Mouse (Mus musculus) olfactory bulb, adult 2 months (tissue): ENCODE measurements around the gene Dctn2. TPM values are rescaled to one million over a fixed set of nuclear protein-coding genes. Genes with fewer than 3 reads are reported as not detected.
A peak's percentile ranks its signal among the peaks of the same experiment; 100 is the strongest.

Source experiments
- H3K27ac ChIP-seq: fragments of 200-500 bp; 2 replicates; pipeline ENCODE4 v1.5.1; 2012; ENCODE audit warnings: low read depth, low read length; ENCODE audit not compliant: insufficient read depth
- H3K4me1 ChIP-seq: fragments of 200-500 bp; 2 replicates; pipeline ENCODE4 v1.6.1; 2012; ENCODE audit warnings: low read length; ENCODE audit not compliant: control insufficient read depth, insufficient read depth
- H3K4me3 ChIP-seq: fragments of 200-500 bp; 2 replicates; pipeline ENCODE4 v1.5.1; 2012; ENCODE audit warnings: mild to moderate bottlenecking, low read depth, low read length, moderate library complexity; ENCODE audit not compliant: insufficient read depth
- CTCF ChIP-seq: fragments of 200-500 bp; IDR thresholded peaks from 2 replicates; pipeline ENCODE4 v1.5.1; 2012; ENCODE audit warnings: low read depth, mild to moderate bottlenecking, low read length, moderate library complexity; ENCODE audit not compliant: insufficient read depth
- POLR2A ChIP-seq: fragments of 200-500 bp; IDR thresholded peaks from 2 replicates; pipeline ENCODE4 v1.6.1; 2012; ENCODE audit warnings: mild to moderate bottlenecking, low read depth, low read length, moderate library complexity; ENCODE audit not compliant: insufficient read depth
- WGBS: fragments of 180-500 bp; shearing (Covaris S2); methylation state at CpG from one replicate; pipeline ENCODE4 v1.1.7; 2018; 5-methylcytosine and 5-hydroxymethylcytosine counted together
- polyA plus RNA-seq: library from polyadenylated mRNA; stranded (reverse); fragments of >200 nt; gene quantifications from 2 replicates; pipeline ENCODE4 v1.2.4, GENCODE M21; 2012; ENCODE audit warnings: low replicate concordance; ENCODE audit not compliant: missing spikeins, insufficient read depth, insufficient read length

Dctn2 gene
- polyA plus RNA-seq, 1 experiment, result not detected

DNA sequence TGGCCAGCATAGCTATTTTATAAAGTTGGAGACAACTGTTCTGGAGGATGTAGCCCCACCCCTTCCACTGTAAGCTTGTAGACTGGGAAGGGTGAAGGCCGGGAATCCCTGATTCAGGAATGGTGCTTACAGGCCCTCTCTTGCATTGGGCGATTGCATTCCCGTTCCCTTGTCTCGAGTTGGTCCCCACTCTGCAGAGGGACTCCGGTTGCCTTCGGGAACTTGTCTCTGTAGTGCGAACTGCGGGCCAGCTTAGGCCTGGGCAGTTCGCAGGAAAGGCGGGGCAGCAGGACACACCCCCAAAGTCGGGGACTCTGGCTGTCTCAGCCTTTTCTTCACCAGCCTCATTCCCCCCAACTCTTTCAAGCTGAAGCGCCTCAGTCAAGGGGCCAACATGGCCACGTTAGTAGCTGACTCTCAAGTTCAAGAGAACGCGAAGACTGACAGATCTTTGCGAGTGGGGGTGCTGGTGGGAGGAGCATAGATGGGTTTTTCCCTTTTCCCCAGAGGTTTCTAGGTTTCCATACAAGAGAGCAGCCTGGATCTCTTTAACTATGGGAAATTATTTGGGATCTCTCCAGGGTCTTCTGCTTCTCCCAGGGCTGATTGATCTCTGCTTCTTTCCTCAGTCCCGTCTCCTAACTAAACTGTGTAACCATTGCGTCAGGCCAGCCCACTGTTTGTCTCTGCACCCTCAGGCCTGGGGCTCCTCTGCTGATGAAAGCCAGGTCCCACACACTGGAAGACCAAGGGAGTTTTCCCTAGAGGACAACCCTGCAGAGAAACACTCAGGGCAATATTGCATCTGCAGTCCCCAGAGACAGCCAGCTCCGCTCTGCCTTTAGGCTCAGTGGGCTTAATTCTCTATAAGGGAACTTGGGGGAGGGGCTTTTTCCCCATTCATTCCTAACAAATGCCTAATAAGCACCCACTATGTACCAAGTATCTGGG lies 25.0 kb downstream of the Dctn2 start:
- WGBS, result under 1% methylated on average over 19 of the region's 19 CpGs
- no peak for TF ChIP-seq POLR2A
- no peak for TF ChIP-seq CTCF
- peak overlapping the region; percentile 78 for H3K4me3 ChIP-seq
- peak overlapping the region; percentile 88 for H3K27ac ChIP-seq
- peaks cover 28% of the 10 kb centered on the region for H3K4me1 ChIP-seq

DNA sequence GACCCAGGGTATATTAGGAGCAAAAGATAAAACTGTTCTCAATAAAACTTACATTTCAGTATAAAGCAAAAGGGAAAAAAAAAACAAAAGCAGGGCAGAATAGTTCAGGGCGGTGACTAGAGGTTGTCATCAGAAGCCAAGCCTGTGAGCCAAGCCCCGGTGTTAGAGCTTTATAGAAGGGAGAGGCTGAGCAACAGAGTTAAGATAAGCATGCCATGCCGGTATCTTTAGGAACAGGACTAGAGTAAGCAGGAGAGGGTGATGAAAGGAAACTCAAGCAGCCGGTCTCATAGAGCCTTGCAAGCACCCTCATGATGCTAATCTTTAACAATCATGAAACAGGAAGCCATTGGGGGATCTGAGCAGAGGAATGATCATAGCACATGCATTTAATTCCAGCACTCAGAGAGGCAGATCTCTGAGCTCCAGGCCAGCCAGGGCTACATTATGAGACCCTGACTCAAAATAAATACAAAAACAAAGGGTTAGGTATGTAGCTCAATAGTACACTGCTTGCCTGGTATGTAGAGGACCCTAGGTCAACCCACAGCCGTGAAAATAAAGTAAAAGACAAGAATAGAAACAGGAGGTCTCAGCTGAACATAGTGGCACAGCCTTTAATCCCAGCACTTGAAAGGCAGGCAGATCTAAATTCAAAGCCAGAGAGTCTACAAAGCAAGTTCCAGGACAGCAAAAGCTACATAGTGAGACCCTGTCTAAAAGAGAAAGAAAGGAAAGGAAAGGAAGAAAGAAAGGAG lies 25.9 kb downstream of the Dctn2 start:
- Histone ChIP-seq H3K4me1 (peaks cover 20% of the 10 kb centered on the region), H3K4me3 (no peak overlapping the region), H3K27ac (no peak overlapping the region)
- TF ChIP-seq CTCF (no peak), POLR2A (no peak)
- 19% methylated on average over 5 of the region's 5 CpGs for WGBS

DNA sequence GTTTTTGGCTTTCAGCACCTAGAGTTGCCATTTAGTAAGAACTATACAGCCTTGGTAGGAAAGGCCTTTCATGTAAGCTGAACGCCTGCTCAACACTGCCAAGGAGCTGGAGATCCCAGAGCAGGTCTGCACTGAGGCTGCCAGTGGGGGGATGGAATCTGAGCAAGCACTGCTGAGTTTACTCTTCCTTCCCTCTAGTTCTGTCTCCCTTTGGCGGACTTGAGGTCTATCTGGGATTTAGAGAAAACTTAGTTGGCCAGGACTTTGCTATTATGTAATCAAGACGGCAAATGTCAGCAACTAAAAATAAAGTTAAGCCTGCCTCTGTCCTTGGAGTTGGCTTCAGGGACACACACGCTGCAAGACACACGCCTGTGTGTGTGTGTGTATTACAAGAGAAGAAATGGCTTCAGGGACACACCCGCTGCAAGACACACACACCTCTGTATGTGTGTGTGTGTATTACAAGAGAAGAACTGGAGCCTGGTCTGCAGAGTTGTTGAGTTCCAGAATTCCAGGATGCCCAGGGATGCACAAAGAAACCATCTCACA lies 26.9 kb downstream of the Dctn2 start:
- Histone ChIP-seq H3K4me3 (no peak overlapping the region), H3K4me1 (peaks cover 10% of the 10 kb centered on the region), H3K27ac (no peak overlapping the region; the same call in 1 of the 2 replicates)
- no peak for TF ChIP-seq CTCF
- TF ChIP-seq POLR2A, result no peak
- 45% methylated on average over 6 of the region's 6 CpGs for WGBS

DNA sequence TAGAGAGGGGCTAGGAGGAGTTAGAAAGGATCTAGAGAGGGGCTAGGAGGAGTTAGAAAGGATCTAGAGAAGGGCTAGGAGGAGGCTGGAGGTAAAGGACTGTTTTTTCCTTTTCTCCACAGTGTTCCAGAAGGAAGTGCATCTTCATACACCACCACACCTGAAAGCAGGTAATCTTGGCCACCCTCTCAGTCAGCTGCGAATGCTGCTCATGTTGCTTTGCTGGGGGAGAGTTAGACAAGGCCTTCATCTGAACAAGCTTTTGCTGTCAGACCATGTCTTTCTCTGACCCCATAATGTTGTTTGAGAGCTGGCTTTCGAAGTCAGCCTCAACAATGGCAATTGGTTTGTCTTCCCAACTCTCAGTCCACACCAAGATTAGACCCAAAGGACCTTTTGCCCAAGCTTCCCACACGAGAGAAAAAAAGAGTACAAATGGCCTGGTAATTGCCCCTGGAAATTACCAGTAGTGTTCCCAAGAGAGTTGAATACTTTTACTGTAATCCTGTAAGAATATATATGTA lies 27.5 kb downstream of the Dctn2 start:
- 80% methylated on average over 3 of the region's 3 CpGs for WGBS

DNA sequence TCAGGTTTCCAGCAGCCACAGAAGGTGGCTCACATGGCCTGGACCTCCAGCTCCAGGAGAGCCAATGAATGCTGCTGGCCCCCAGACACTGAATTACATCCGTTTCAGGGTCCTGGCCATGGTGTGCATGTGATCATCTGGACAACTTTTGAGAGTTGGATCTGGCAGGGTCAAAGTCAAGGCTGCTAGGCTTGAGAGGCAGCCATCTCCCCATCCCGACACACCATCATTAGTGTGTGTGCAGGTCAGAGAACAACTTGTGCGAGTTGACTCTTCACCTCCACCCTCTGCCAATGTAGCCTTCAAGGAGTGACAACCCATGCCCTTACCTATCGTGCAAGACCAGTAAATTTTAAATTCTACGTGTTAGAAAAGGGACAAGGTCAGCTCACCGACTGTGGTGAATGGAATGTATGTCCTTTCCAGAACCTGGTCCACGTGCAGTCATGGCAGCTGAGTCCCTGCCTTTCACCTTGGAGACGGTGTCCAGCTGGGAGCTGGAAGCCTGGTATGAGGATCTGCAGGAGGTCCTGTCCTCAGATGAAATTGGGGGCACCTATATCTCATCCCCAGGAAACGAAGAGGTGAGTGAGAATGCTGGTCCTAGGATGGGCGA lies 28.8 kb downstream of the Dctn2 start:
- Histone ChIP-seq H3K27ac (no peak overlapping the region), H3K4me3 (no peak overlapping the region), H3K4me1 (peaks cover 7% of the 10 kb centered on the region)
- WGBS, result 88% methylated on average over 10 of the region's 10 CpGs
- TF ChIP-seq POLR2A, result no peak
- no peak for TF ChIP-seq CTCF

More for the DNA sequence above, 27.5 kb downstream of the Dctn2 start:
- H3K27ac ChIP-seq, result no peak overlapping the region
- H3K4me1 ChIP-seq, result peaks cover 10% of the 10 kb centered on the region
- TF ChIP-seq POLR2A (no peak), CTCF (no peak)
- H3K4me3 ChIP-seq, result no peak overlapping the region

DNA sequence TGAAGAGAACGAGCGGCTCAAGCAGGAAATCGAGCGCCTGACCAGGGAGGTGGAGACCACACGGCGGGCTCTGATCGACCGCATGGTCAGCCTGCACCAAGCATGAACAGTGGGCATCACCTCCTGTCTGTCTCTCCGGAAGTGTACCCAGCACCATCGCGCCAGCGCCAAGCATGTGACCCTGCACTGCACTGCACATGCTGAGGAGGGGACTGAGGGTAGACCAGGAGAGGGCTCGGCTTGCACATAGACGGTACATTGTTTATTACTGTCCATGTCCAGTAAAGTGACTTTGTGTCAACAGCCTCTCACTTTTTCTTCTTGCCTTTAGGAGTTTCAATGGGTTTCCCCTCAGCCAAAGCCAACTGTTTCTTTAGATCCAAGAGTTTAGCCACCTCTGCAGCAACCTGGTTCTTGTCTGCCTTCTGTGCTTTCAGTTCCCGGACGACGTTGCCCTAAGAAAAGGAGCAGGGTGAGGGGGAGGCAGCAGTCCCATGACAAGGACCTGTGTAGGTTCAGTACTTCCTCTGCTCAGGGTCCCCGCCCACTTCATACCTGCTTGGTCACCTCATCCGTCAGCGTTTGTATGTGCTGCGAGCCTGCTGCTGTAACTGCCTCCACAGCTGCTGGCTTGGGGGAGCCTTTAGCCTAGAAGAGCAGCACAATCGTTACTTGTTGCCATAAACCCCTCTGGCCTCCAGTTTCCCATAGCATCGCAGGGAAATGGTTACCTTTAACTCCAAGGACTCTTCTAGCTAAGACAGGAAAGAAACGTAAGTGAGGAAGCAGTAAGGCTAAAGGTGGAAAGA lies 30.0 kb downstream of the Dctn2 start:
- no peak for TF ChIP-seq CTCF
- TF ChIP-seq POLR2A, result no peak
- no peak overlapping the region for H3K4me3 ChIP-seq
- WGBS, result 86% methylated on average over 24 of the region's 24 CpGs
- H3K27ac ChIP-seq, result no peak overlapping the region
- H3K4me1 ChIP-seq, result peaks cover 7% of the 10 kb centered on the region

DNA sequence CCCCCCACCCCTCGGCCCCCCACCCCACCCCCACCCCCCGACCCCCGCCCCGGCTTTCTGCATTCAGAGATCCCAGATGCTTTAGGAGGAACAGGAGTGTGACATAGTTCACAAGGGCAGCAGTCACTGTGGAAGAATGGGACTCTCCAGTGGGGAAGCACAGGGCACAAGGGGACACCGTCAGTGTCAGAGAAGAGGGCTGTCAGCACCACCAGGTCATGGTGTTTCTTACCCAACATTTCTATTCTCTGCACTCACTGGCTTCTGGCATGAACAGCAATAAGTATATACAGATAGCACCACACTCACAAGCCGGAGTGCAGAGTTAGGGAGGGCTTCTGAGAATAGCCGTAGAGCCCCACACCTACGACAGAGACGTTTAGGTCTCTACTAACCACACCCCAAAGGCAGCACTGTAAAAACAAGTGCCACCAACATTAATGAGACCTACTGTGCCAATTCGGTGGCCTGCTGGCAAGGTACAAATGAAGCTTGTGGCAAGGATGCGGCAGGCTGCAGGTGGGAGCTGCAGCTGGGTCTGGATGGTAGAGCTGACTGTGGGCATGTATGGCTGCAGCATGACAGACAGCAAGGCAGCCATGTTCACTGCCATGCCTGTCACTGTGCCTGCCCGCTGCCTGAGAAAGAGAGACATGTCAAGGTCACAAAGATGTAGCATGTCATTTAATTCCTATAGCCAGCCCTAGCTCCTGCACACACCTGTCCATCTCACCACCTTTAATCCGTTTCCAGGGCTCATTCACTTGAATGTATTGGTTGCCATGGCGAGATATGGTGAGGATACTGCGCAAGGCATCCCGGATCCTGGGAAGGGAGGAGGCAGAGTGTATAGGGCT lies 31.1 kb downstream of the Dctn2 start:
- 86% methylated on average over 16 of the region's 16 CpGs for WGBS
- no peak overlapping the region for H3K4me3 ChIP-seq
- peaks cover 4% of the 10 kb centered on the region; the same call in 1 of the 2 replicates for H3K4me1 ChIP-seq
- TF ChIP-seq CTCF (no peak), POLR2A (no peak)
- H3K27ac ChIP-seq, result no peak overlapping the region
